Mouse (Mus musculus): ENCODE results near the gene Coa4. TPM values are rescaled to one million over a fixed set of nuclear protein-coding genes. Genes with fewer than 3 reads are reported as not detected.

The Coa4 gene
- polyA plus RNA-seq, 1 experiment from 2014 or later: 24.3 TPM

- Histone ChIP-seq H3K27me3 (ENCODE audit: control insufficient read depth, insufficient read depth, low read length) (no peaks in the 10 kb centered on the region), H3K9me3 (ENCODE audit: control insufficient read depth, low read depth, low read length) (no peaks in the 10 kb centered on the region), H3K4me3 (ENCODE audit: low read depth, low read length) (no peak overlapping the region), H3K36me3 (ENCODE audit: control insufficient read depth, insufficient read depth, low read length) (no peaks in the 10 kb centered on the region), H3K9ac (replicated peaks; ENCODE audit: low read depth, low read length) (no peak overlapping the region), H3K27ac (ENCODE audit: low read length) (no peak overlapping the region), H3K4me2 (replicated peaks; ENCODE audit: low read depth, low read length) (no peak overlapping the region), H3K4me1 (ENCODE audit: control insufficient read depth, insufficient read depth, low read length) (no peaks in the 10 kb centered on the region)
- no peak for ATAC-seq (ENCODE audit: insufficient number of reproducible peaks, insufficient read depth, low FRiP score, low read depth)
- 90% methylated on average over 2 of the region's 2 CpGs for WGBS
These were observed 41.9 kb downstream of the Coa4 start for GRCm38 (mm10) chr7:100578794-100579193.

DNA sequence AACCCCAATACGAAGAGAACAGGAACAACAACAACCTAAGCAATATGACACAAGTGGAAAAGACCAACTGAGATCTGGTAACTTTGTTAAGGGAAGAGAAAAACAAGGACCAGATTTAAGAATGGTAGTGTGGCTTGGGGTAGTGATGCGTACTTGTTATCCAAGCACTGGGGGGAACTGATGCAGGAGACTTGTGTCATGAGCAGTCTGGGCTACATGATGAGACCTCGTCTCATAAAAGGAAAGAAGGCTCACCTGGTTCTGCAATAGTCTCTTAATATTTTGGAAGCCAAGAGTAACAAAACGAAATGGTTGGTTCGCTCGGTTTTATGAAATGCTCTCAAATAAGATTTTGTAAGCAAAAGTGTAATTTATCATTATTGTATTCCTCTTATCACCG lies 45.4 kb downstream of the Coa4 start:
- no peaks in the 10 kb centered on the region for H3K36me3 ChIP-seq (ENCODE audit: control insufficient read depth, insufficient read depth, low read length)
- no peaks in the 10 kb centered on the region for H3K27me3 ChIP-seq (ENCODE audit: control insufficient read depth, insufficient read depth, low read length)
- H3K9me3 ChIP-seq (ENCODE audit: control insufficient read depth, low read depth, low read length): no peaks in the 10 kb centered on the region
- H3K4me3 ChIP-seq (ENCODE audit: low read depth, low read length): peak overlapping the region; percentile 51
- peak overlapping the region; percentile 69 for H3K4me2 ChIP-seq (replicated peaks; ENCODE audit: low read depth, low read length)
- no peak overlapping the region for H3K27ac ChIP-seq (ENCODE audit: low read length)
- peak overlapping the region; percentile 52 for H3K9ac ChIP-seq (replicated peaks; ENCODE audit: low read depth, low read length)
- H3K4me1 ChIP-seq (ENCODE audit: control insufficient read depth, insufficient read depth, low read length): no peaks in the 10 kb centered on the region
- 40% methylated on average over 7 of the region's 7 CpGs for WGBS
- no peak for ATAC-seq (ENCODE audit: insufficient number of reproducible peaks, insufficient read depth, low FRiP score, low read depth)

DNA sequence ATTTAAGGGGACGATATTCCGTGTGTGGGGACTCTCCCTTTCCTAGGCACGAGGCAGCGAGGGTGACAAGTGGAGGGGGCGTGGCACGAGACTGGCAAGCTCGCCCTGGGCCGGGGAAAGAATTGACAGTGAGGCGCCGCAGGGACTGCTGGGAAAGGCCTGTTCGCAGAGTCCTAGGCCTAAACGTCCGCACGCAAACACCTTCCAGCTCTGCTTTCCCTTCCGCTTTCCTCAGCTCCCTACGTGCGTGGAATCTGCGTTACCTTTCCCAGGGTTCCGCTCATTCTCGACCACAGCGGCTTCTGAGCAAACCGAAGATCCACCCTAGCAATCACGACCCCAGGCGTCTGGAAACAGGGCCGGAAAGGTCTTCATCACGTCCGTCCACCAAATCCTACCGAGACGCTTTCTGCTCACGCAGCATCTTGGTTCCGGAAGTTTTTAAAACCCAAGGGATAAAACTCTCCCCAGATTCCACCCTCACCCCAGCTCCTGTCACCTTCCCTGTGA lies 45.9 kb downstream of the Coa4 start:
- ATAC-seq (ENCODE audit: insufficient number of reproducible peaks, insufficient read depth, low FRiP score, low read depth): peak; percentile 84
- H3K4me3 ChIP-seq (ENCODE audit: low read depth, low read length): peak overlapping the region; percentile 51
- peak overlapping the region; percentile 69 for H3K4me2 ChIP-seq (replicated peaks; ENCODE audit: low read depth, low read length)
- under 1% methylated on average over 31 of the region's 31 CpGs for WGBS
- no peaks in the 10 kb centered on the region for H3K27me3 ChIP-seq (ENCODE audit: control insufficient read depth, insufficient read depth, low read length)
- peak overlapping the region; percentile 52 for H3K9ac ChIP-seq (replicated peaks; ENCODE audit: low read depth, low read length)
- H3K4me1 ChIP-seq (ENCODE audit: control insufficient read depth, insufficient read depth, low read length): no peaks in the 10 kb centered on the region
- H3K36me3 ChIP-seq (ENCODE audit: control insufficient read depth, insufficient read depth, low read length): no peaks in the 10 kb centered on the region
- H3K9me3 ChIP-seq (ENCODE audit: control insufficient read depth, low read depth, low read length): no peaks in the 10 kb centered on the region
- H3K27ac ChIP-seq (ENCODE audit: low read length): peak overlapping the region; percentile 90

DNA sequence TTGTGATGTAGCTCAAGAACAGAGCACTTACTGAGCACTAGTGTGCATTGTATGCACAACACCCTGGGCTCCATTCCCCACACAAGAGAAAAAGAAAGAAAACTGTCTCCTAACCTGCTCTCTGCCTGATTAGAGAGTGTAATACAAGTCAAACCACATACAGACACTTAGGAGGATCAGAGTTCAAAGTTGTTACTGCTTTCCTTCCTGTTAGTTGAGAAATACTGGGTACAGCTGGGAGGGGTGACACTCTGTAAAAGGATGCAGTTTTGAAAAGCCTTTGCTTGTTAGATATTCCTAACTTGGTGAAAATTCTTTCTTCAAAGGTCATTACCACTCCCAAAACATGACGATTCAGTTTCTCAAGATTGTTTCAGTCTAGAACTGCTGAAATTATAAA lies 52.9 kb downstream of the Coa4 start:
- Histone ChIP-seq H3K27ac (ENCODE audit: low read length) (no peak overlapping the region), H3K9me3 (ENCODE audit: control insufficient read depth, low read depth, low read length) (no peaks in the 10 kb centered on the region), H3K9ac (replicated peaks; ENCODE audit: low read depth, low read length) (no peak overlapping the region), H3K27me3 (ENCODE audit: control insufficient read depth, insufficient read depth, low read length) (no peaks in the 10 kb centered on the region), H3K4me2 (replicated peaks; ENCODE audit: low read depth, low read length) (no peak overlapping the region), H3K4me1 (ENCODE audit: control insufficient read depth, insufficient read depth, low read length) (no peaks in the 10 kb centered on the region), H3K4me3 (ENCODE audit: low read depth, low read length) (no peak overlapping the region), H3K36me3 (ENCODE audit: control insufficient read depth, insufficient read depth, low read length) (no peaks in the 10 kb centered on the region)
- WGBS: 60% methylated on average over 1 of the region's 1 CpGs
- no peak for ATAC-seq (ENCODE audit: insufficient number of reproducible peaks, insufficient read depth, low FRiP score, low read depth)

Other genes with a start within 250 kb of the Coa4 start
- gene C2cd3, start 164.8 kb upstream of the Coa4 start, polyA plus RNA-seq (2014; fragmentation: Nextera tagmentation; extraction: Ambion mirVana): 30.6 and 34.2 TPM in 2 replicates
- 51.2 and 54.9 TPM in 2 replicates for gene Ppme1, start 164.8 kb upstream of the Coa4 start, polyA plus RNA-seq (2014; fragmentation: Nextera tagmentation; extraction: Ambion mirVana)
- gene Ucp3, start 64.1 kb upstream of the Coa4 start, polyA plus RNA-seq (2014; fragmentation: Nextera tagmentation; extraction: Ambion mirVana): not detected in 2 replicates
- 208 TPM in 2 replicates for gene Ucp2, start 43.7 kb upstream of the Coa4 start, polyA plus RNA-seq (2014; fragmentation: Nextera tagmentation; extraction: Ambion mirVana)
- gene Dnajb13, start 22.1 kb upstream of the Coa4 start, polyA plus RNA-seq (2014; fragmentation: Nextera tagmentation; extraction: Ambion mirVana): 0.35 and 0.42 TPM in 2 replicates
- 109 and 125 TPM in 2 replicates for gene Rab6a, start 70.3 kb downstream of the Coa4 start, polyA plus RNA-seq (2014; fragmentation: Nextera tagmentation; extraction: Ambion mirVana)
- 89.8 and 94.8 TPM in 2 replicates for gene Mrpl48, start 71.2 kb downstream of the Coa4 start, polyA plus RNA-seq (2014; fragmentation: Nextera tagmentation; extraction: Ambion mirVana)
- 13.2 and 15.5 TPM in 2 replicates for gene Plekhb1, start 125.3 kb downstream of the Coa4 start, polyA plus RNA-seq (2014; fragmentation: Nextera tagmentation; extraction: Ambion mirVana)
- gene Fam168a, start 169.6 kb downstream of the Coa4 start, polyA plus RNA-seq (2014; fragmentation: Nextera tagmentation; extraction: Ambion mirVana): 59.9 and 64.8 TPM in 2 replicates

Data from stomach, embryonic 14.5 days (tissue).